Mouse (Mus musculus) kidney, adult 9 months (tissue): ENCODE data around the gene Pom121l12.

Experiments used
- DNase-seq: peaks from one replicate; pipeline ENCODE4 v3.0.0; 2022

Gene Pom121l12

DNA sequence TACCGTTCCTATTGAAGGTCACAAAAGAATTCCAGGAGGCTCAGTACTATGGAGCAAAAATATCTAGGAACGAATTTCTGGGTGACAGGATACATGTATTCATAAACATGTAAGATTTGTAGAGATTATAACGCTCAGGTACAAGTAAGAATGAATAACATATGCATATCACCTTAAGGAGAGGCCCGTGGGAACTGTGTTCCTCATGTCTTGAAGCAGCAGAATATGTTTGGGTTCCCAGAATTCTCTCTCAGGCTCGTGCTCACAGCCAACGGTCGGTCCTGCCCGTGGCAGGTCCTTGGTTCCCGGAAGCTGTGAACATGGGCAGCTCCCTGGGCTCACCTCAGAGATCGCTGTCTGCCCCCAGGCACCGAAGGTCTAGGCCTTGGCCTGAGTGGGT lies at the start of gene Pom121l12:
TSS of gene Pom121l12 (plus strand) at position 301 of the 400 bp plus-strand sequence.
- DNase-seq: no peak

DNA sequence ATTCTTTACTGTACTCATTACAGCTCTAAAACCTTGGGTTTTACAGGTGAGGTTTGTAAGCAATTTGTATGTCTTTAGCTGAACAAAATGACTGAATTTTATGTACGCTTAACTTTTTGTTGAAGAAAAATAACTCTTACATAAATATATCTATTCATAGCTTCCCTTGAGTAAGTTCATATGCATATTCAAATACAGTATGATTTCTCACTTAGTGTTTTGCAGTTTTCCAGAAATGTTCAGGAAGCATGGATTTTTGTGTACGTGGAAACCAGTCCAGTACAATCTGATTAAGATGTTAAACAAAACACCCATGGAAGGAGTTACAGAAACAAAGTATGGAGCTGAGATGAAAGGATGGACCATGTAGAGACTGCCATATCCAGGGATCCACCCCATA lies 12.8 kb downstream of the Pom121l12 start:
- no peak for DNase-seq
